Mouse (Mus musculus) limb, embryonic 12.5 days (tissue): ENCODE data around the gene Slc4a4. TPM values are rescaled to one million over a fixed set of nuclear protein-coding genes. Genes with fewer than 3 reads are reported as not detected.

Source experiments
- ATAC-seq: fragments of 200-750 bp; cut with Nextera tagmentation; 2 replicates; pipeline ENCODE4 v1.8.0; 2017; ENCODE audit warnings: low read depth, moderate TSS enrichment; ENCODE audit not compliant: insufficient number of reproducible peaks, insufficient read depth, low FRiP score, low TSS enrichment
- H3K27ac ChIP-seq: fragments of 300-500 bp; sonication (generic); 2 replicates; pipeline ENCODE4 v1.5.1; 2016; ENCODE audit warnings: mild to moderate bottlenecking, moderate library complexity
- H3K27me3 ChIP-seq: fragments of 300-500 bp; sonication (generic); 2 replicates; pipeline ENCODE4 v1.6.1; 2016; ENCODE audit warnings: mild to moderate bottlenecking, moderate library complexity
- H3K36me3 ChIP-seq: fragments of 300-500 bp; sonication (generic); 2 replicates; pipeline ENCODE4 v1.6.1; 2016; ENCODE audit warnings: mild to moderate bottlenecking, moderate library complexity
- H3K4me1 ChIP-seq: fragments of 300-500 bp; sonication (generic); replicated peaks from 2 replicates; pipeline ENCODE4 v1.6.1; 2016
- H3K4me2 ChIP-seq: fragments of 300-500 bp; sonication (generic); 2 replicates; pipeline ENCODE4 v1.6.1; 2016; ENCODE audit warnings: mild to moderate bottlenecking, moderate library complexity
- H3K4me3 ChIP-seq: fragments of 300-500 bp; sonication (generic); replicated peaks from 2 replicates; pipeline ENCODE4 v1.5.1; 2016; ENCODE audit warnings: mild to moderate bottlenecking
- H3K9ac ChIP-seq: fragments of 300-500 bp; sonication (generic); replicated peaks from 2 replicates; pipeline ENCODE4 v1.6.1; 2016; ENCODE audit warnings: mild to moderate bottlenecking, moderate library complexity
- H3K9me3 ChIP-seq: fragments of 300-500 bp; sonication (generic); 2 replicates; pipeline ENCODE4 v1.6.1; 2016; ENCODE audit warnings: mild to moderate bottlenecking, moderate library complexity
- WGBS: fragments of 180-500 bp; shearing (Covaris S2); methylation state at CpG from one replicate; pipeline ENCODE4 v1.1.7; 2016; 5-methylcytosine and 5-hydroxymethylcytosine counted together
- polyA plus RNA-seq: library from polyadenylated mRNA; unstranded; fragments of >200 nt; fragmentation: Nextera tagmentation; extraction: Ambion mirVana; gene quantifications from 2 replicates; pipeline ENCODE4 v1.2.1, GENCODE M21; 2016

The Slc4a4 gene
- polyA plus RNA-seq, 1 experiment from 2014 or later, result 1.8 TPM

DNA sequence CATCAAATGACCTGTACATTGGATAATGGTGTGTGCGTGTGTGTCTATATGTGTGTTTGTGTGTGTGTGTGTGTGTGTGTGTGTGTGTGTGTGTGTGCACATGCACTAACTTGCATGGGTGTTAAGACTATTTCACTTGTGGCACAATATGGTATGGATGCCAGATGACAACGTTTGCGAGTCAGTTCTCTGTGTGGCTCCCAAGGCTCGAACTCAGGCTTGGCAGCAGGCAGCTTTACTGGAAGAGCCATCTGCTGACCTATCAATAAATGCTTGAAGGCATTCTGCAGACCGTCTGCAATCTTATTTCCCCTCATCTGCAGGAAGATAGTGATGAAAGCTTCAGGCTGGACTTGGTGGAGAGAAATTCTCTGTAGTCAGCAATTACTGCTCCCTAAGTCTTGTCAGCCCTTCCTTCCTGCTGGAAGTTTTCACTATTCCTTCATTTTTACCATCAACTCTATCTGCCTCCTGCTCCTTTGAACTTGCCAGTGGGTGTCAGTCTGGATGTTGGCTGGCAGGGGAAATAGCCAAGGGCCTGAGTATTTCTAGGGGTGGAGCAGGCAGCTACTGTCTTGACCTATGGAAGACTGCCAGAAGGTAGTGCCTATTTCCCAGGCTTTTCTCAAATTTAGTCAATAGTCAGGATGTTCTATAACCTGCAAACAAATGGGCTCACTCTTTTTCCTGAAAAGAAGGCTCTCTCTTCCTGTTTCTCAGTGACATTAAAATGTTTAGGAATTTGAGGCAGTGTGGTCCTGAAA, 73.9 kb downstream of the Slc4a4 start:
- H3K27me3 ChIP-seq, result no peaks in the 10 kb centered on the region
- no peaks in the 10 kb centered on the region for H3K36me3 ChIP-seq
- 76% methylated on average over 5 of the region's 5 CpGs for WGBS
- no peak overlapping the region for H3K9ac ChIP-seq
- H3K9me3 ChIP-seq, result no peaks in the 10 kb centered on the region
- no peak overlapping the region for H3K27ac ChIP-seq
- no peak overlapping the region for H3K4me3 ChIP-seq
- no peaks in the 10 kb centered on the region for H3K4me1 ChIP-seq
- H3K4me2 ChIP-seq, result no peak overlapping the region
- no peak for ATAC-seq

GRCm38 (mm10) chr5:88961351-88961761, 74.7 kb downstream of the Slc4a4 start:
- H3K4me1 ChIP-seq, result no peaks in the 10 kb centered on the region
- no peaks in the 10 kb centered on the region for H3K27me3 ChIP-seq
- no peak for ATAC-seq
- WGBS, result 79% methylated on average over 7 of the region's 7 CpGs
- H3K27ac ChIP-seq, result no peak overlapping the region
- no peak overlapping the region for H3K4me2 ChIP-seq
- H3K9ac ChIP-seq, result no peak overlapping the region
- no peaks in the 10 kb centered on the region for H3K9me3 ChIP-seq
- H3K36me3 ChIP-seq, result no peaks in the 10 kb centered on the region
- H3K4me3 ChIP-seq, result no peak overlapping the region

GRCm38 (mm10) chr5:88964685-88965290, 78.2 kb downstream of the Slc4a4 start:
- no peaks in the 10 kb centered on the region for H3K9me3 ChIP-seq
- H3K4me1 ChIP-seq, result peaks cover 7% of the 10 kb centered on the region; the same call in 1 of the 2 replicates
- H3K4me3 ChIP-seq, result no peak overlapping the region
- no peak overlapping the region for H3K27ac ChIP-seq
- H3K27me3 ChIP-seq, result no peaks in the 10 kb centered on the region
- no peaks in the 10 kb centered on the region for H3K36me3 ChIP-seq
- 71% methylated on average over 6 of the region's 6 CpGs for WGBS
- no peak for ATAC-seq
- no peak overlapping the region for H3K4me2 ChIP-seq
- H3K9ac ChIP-seq, result no peak overlapping the region

DNA sequence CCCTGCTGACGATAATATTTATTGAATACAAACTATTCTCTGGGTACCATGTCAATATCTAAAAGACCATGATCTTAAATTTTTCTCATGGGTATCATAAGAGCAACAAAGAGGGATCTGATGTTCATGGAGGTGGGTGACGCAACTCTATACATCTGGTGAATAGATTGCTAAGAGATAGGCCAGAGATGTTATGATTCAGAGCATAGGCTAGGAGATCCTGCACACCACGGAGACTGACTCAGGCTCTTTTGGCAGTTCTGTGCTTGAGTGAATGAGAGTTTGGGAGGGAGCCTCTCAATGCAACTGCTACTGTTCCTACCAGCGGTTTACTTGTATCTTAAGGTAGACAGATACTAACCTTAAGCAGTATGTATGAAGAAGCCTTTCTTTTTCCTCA, 79.9 kb downstream of the Slc4a4 start:
- no peak overlapping the region for H3K4me2 ChIP-seq
- no peaks in the 10 kb centered on the region for H3K9me3 ChIP-seq
- H3K27ac ChIP-seq, result no peak overlapping the region
- H3K27me3 ChIP-seq, result no peaks in the 10 kb centered on the region
- no peak overlapping the region for H3K9ac ChIP-seq
- no peak for ATAC-seq
- H3K4me3 ChIP-seq, result no peak overlapping the region
- 90% methylated on average over 4 of the region's 4 CpGs for WGBS
- H3K36me3 ChIP-seq, result no peaks in the 10 kb centered on the region
- H3K4me1 ChIP-seq, result peaks cover 7% of the 10 kb centered on the region; the same call in 1 of the 2 replicates

GRCm38 (mm10) chr5:88968923-88969639, 82.5 kb downstream of the Slc4a4 start:
- Histone ChIP-seq H3K4me3 (no peak overlapping the region), H3K9ac (no peak overlapping the region), H3K9me3 (no peaks in the 10 kb centered on the region), H3K4me2 (no peak overlapping the region), H3K36me3 (no peaks in the 10 kb centered on the region), H3K27me3 (no peaks in the 10 kb centered on the region), H3K4me1 (peaks cover 7% of the 10 kb centered on the region; the same call in 1 of the 2 replicates), H3K27ac (no peak overlapping the region)
- no peak for ATAC-seq
- WGBS, result 37% methylated on average over 11 of the region's 11 CpGs

DNA sequence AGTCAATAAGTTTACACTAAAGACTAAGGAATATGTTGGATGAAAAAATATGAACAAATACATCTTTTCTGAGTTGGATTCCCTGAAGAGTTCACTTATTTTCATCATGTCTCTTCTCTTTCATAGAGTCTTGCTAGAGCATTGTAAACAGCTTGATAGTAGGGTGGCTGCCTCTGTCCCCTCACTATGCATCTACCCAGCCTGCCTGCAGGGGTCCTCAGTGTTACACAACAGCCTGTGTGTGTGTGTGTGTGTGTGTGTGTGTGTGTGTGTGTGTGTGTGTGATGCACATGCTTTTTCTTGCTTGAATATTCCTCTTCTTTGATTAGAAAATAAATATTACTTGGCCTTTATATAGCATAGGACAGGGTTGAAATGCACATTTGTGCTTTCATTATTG, 84.9 kb downstream of the Slc4a4 start:
- H3K27me3 ChIP-seq, result no peaks in the 10 kb centered on the region
- no peak overlapping the region for H3K27ac ChIP-seq
- no peak for ATAC-seq
- H3K36me3 ChIP-seq, result no peaks in the 10 kb centered on the region
- H3K4me1 ChIP-seq, result peaks cover 10% of the 10 kb centered on the region; the same call in 1 of the 2 replicates
- no peak overlapping the region for H3K9ac ChIP-seq
- H3K4me2 ChIP-seq, result no peak overlapping the region
- H3K4me3 ChIP-seq, result no peak overlapping the region
- H3K9me3 ChIP-seq, result no peaks in the 10 kb centered on the region

GRCm38 (mm10) chr5:88972277-88972676, 85.7 kb downstream of the Slc4a4 start:
- H3K27ac ChIP-seq, result no peak overlapping the region
- H3K9me3 ChIP-seq, result no peaks in the 10 kb centered on the region
- 78% methylated on average over 7 of the region's 7 CpGs for WGBS
- peaks cover 10% of the 10 kb centered on the region; the same call in 1 of the 2 replicates for H3K4me1 ChIP-seq
- H3K4me2 ChIP-seq, result no peak overlapping the region
- H3K9ac ChIP-seq, result no peak overlapping the region
- no peak for ATAC-seq
- H3K27me3 ChIP-seq, result no peaks in the 10 kb centered on the region
- H3K4me3 ChIP-seq, result no peak overlapping the region
- no peaks in the 10 kb centered on the region for H3K36me3 ChIP-seq

DNA sequence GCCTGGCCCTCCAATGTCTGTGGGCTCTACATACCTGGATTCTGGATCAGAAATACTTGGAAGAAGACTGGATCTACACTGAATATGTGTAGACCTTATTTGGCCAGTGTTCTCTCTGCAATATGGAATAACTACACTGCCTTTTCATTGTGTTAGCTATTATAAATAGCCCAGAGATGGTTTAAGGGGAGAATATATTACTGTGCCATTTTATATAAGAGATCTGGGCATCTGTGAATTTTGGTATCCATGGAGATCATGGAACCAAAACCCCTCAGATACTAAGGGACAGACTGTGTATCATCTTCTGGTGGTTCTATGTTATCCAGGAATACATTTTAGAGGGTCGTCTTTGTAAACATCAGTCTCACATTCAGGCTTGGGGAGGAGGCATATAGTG, 86.5 kb downstream of the Slc4a4 start:
- Histone ChIP-seq H3K27ac (no peak overlapping the region), H3K9me3 (no peaks in the 10 kb centered on the region), H3K4me3 (no peak overlapping the region), H3K4me2 (no peak overlapping the region), H3K9ac (no peak overlapping the region), H3K27me3 (no peaks in the 10 kb centered on the region), H3K36me3 (no peaks in the 10 kb centered on the region), H3K4me1 (peaks cover 10% of the 10 kb centered on the region; the same call in 1 of the 2 replicates)
- no peak for ATAC-seq
- 87% methylated on average over 1 of the region's 1 CpGs for WGBS

GRCm38 (mm10) chr5:88975694-88976093, 89.1 kb downstream of the Slc4a4 start:
- ATAC-seq, result no peak

DNA sequence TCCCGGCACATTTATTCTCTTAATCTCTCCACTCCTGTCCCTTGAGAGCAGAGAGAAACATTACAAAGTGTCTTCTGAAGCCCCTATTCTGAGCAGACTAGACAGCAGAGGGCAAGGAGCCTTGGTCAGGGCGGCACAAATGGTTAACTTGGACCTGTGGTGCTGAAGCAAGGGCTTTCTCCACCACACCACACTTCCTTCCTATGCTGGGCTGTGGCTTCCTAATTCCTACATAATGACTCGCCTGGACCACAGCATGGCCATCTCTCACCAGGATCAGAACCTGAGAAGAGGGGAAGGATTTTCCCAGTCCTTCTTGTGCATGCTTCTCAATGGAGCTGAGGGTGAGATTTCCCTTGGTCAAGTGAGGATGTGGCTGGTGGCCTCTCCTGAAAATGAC, 89.8 kb downstream of the Slc4a4 start:
- peaks cover 8% of the 10 kb centered on the region; the same call in 1 of the 2 replicates for H3K4me1 ChIP-seq
- H3K9me3 ChIP-seq, result no peaks in the 10 kb centered on the region
- no peaks in the 10 kb centered on the region for H3K27me3 ChIP-seq
- WGBS, result 74% methylated on average over 3 of the region's 3 CpGs
- ATAC-seq, result no peak
- no peak overlapping the region for H3K9ac ChIP-seq
- no peak overlapping the region for H3K4me3 ChIP-seq
- no peak overlapping the region for H3K4me2 ChIP-seq
- H3K36me3 ChIP-seq, result no peaks in the 10 kb centered on the region
- H3K27ac ChIP-seq, result no peak overlapping the region

More at GRCm38 (mm10) chr5:88975694-88976093, 89.1 kb downstream of the Slc4a4 start:
- Histone ChIP-seq H3K36me3 (no peaks in the 10 kb centered on the region), H3K9ac (no peak overlapping the region), H3K27ac (no peak overlapping the region), H3K4me3 (no peak overlapping the region), H3K4me2 (no peak overlapping the region), H3K4me1 (0 out of 2 replicates have a peak, but pooled peaks cover 3% of the 10 kb centered on the region), H3K27me3 (no peaks in the 10 kb centered on the region), H3K9me3 (no peaks in the 10 kb centered on the region)

- Histone ChIP-seq H3K4me1 (peaks cover 7% of the 10 kb centered on the region; the same call in 1 of the 2 replicates), H3K27ac (no peak overlapping the region), H3K4me2 (no peak overlapping the region), H3K27me3 (no peaks in the 10 kb centered on the region), H3K36me3 (no peaks in the 10 kb centered on the region), H3K9ac (no peak overlapping the region), H3K4me3 (no peak overlapping the region), H3K9me3 (no peaks in the 10 kb centered on the region)
- 91% methylated on average over 4 of the region's 4 CpGs for WGBS
- no peak for ATAC-seq
These were observed 94.1 kb downstream of the Slc4a4 start for GRCm38 (mm10) chr5:88980740-88981139.
